Mouse (Mus musculus) erythroblast, embryonic 14.5 days (primary cell): ENCODE measurements around the gene Me3. TPM values are rescaled to one million over a fixed set of nuclear protein-coding genes. Genes with fewer than 3 reads are reported as not detected.

Source experiments
- H3K27me3 ChIP-seq: 2 replicates; pipeline ENCODE4 v1.6.1; 2012; ENCODE audit warnings: inconsistent platforms; ENCODE audit not compliant: control insufficient read depth
- H3K36me3 ChIP-seq: 2 replicates; pipeline ENCODE4 v1.6.1; 2012; ENCODE audit warnings: mild to moderate bottlenecking, inconsistent platforms; ENCODE audit not compliant: control insufficient read depth
- H3K4me1 ChIP-seq: 2 replicates; pipeline ENCODE4 v1.6.1; 2012; ENCODE audit warnings: inconsistent platforms; ENCODE audit not compliant: control insufficient read depth
- H3K4me3 ChIP-seq: replicated peaks from 2 replicates; pipeline ENCODE3; 2012; ENCODE audit warnings: moderate library complexity, mild to moderate bottlenecking, inconsistent platforms
- H3K9me3 ChIP-seq: 2 replicates; pipeline ENCODE4 v1.6.1; 2012; ENCODE audit warnings: low read length, inconsistent platforms, mixed read lengths; ENCODE audit not compliant: control insufficient read depth
- GATA1 ChIP-seq: IDR thresholded peaks from 2 replicates; pipeline ENCODE4 v1.6.1; 2012; ENCODE audit warnings: low read length, inconsistent platforms, mixed read lengths
- TAL1 ChIP-seq: IDR thresholded peaks from 3 replicates; pipeline ENCODE4 v1.6.1; 2012; ENCODE audit warnings: low read length, inconsistent platforms, mixed read lengths
- polyA plus RNA-seq: library from polyadenylated mRNA; stranded (reverse); fragments of >175 nt; gene quantifications from 2 replicates; pipeline ENCODE4 v1.2.3, GENCODE M21; 2012

Gene Me3
- polyA plus RNA-seq, 1 experiment, result not detected

DNA sequence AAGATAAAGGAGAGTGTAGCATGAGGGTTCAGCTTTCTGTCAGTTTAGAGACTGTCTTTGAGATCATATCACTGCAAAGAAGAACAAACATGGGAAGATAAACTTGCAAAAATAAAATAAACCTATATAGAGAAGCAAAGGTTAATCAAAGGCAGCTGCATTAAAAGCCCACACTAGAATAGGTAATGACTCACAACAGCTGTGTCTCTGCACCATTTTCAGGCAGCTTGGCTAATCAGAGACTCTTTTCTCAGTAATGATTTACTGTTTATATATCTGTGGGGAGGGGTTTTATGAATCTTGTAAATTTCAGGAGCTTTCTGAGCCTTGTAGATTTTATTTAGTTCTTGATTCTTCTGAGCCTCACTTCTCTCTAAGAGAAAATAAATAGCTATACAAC is 15.7 kb downstream of the Me3 start:
- no peaks in the 10 kb centered on the region for H3K9me3 ChIP-seq
- TF ChIP-seq GATA1, result no peak
- no peak for TF ChIP-seq TAL1
- no peak overlapping the region for H3K4me3 ChIP-seq
- no peaks in the 10 kb centered on the region for H3K4me1 ChIP-seq
- H3K27me3 ChIP-seq, result no peaks in the 10 kb centered on the region
- no peaks in the 10 kb centered on the region for H3K36me3 ChIP-seq

GRCm38 (mm10) chr7:89657183-89657582 is 25.0 kb downstream of the Me3 start:
- H3K4me3 ChIP-seq, result no peak overlapping the region
- H3K36me3 ChIP-seq, result no peaks in the 10 kb centered on the region
- H3K27me3 ChIP-seq, result no peaks in the 10 kb centered on the region
- no peaks in the 10 kb centered on the region for H3K9me3 ChIP-seq
- H3K4me1 ChIP-seq, result no peaks in the 10 kb centered on the region
- TF ChIP-seq GATA1, result no peak
- no peak for TF ChIP-seq TAL1

- Histone ChIP-seq H3K4me3 (no peak overlapping the region), H3K9me3 (no peaks in the 10 kb centered on the region), H3K4me1 (no peaks in the 10 kb centered on the region), H3K27me3 (no peaks in the 10 kb centered on the region), H3K36me3 (no peaks in the 10 kb centered on the region)
- TF ChIP-seq GATA1 (no peak), TAL1 (no peak)
These were observed 25.6 kb downstream of the Me3 start for GRCm38 (mm10) chr7:89657692-89658212.

DNA sequence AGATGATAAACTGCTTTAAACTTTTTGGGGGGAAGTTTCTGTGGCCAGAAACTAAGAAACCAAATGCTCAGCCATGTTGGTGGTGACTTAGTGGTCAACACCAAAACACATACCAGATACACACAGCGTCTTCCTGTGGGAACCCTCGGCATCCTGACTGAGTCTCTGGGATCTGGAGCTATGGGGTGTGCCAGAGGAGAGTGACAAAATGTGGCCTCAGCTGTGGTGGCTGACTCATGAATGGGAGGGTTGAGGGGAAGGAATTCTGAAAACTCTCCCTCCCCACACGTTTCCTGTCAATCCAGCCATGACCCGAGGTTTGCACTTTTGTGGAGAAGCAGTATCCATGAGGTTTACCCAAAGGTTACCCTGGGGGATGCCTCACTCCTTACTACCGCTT is 32.0 kb downstream of the Me3 start:
- no peaks in the 10 kb centered on the region for H3K9me3 ChIP-seq
- H3K36me3 ChIP-seq, result no peaks in the 10 kb centered on the region
- TF ChIP-seq GATA1, result no peak
- no peak for TF ChIP-seq TAL1
- H3K4me3 ChIP-seq, result no peak overlapping the region
- H3K4me1 ChIP-seq, result no peaks in the 10 kb centered on the region
- no peaks in the 10 kb centered on the region for H3K27me3 ChIP-seq

GRCm38 (mm10) chr7:89666361-89666760 is 34.2 kb downstream of the Me3 start:
- Histone ChIP-seq H3K4me3 (no peak overlapping the region), H3K9me3 (no peaks in the 10 kb centered on the region), H3K36me3 (no peaks in the 10 kb centered on the region), H3K4me1 (no peaks in the 10 kb centered on the region), H3K27me3 (no peaks in the 10 kb centered on the region)
- TF ChIP-seq TAL1 (no peak), GATA1 (no peak)

DNA sequence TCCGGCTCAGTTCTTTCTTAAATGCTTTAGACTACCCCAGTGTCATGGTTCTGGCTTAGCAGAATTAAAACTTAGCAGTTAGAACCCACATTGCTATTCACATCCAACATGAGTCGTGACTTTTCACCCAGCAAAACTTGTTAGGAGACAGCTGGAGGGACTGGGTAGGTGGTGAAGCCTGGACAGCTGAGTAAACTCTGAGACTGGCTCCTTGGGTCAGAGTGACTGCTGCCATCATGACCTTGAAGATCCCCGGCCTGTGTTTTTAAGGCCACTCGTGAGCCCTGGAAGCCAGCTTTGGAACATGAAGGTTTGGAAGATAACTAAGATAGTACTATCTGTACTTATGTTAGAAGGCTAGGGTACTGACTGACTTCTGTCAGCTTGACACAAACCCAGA is 35.4 kb downstream of the Me3 start:
- TF ChIP-seq GATA1, result no peak
- no peak for TF ChIP-seq TAL1
- Histone ChIP-seq H3K27me3 (no peaks in the 10 kb centered on the region), H3K4me3 (no peak overlapping the region), H3K9me3 (no peaks in the 10 kb centered on the region), H3K36me3 (no peaks in the 10 kb centered on the region), H3K4me1 (no peaks in the 10 kb centered on the region)

- no peaks in the 10 kb centered on the region for H3K27me3 ChIP-seq
- H3K36me3 ChIP-seq, result no peaks in the 10 kb centered on the region
- no peaks in the 10 kb centered on the region for H3K9me3 ChIP-seq
- H3K4me3 ChIP-seq, result no peak overlapping the region
- H3K4me1 ChIP-seq, result no peaks in the 10 kb centered on the region
- no peak for TF ChIP-seq TAL1
- no peak for TF ChIP-seq GATA1
These were observed 37.3 kb downstream of the Me3 start for GRCm38 (mm10) chr7:89669461-89669860.

DNA sequence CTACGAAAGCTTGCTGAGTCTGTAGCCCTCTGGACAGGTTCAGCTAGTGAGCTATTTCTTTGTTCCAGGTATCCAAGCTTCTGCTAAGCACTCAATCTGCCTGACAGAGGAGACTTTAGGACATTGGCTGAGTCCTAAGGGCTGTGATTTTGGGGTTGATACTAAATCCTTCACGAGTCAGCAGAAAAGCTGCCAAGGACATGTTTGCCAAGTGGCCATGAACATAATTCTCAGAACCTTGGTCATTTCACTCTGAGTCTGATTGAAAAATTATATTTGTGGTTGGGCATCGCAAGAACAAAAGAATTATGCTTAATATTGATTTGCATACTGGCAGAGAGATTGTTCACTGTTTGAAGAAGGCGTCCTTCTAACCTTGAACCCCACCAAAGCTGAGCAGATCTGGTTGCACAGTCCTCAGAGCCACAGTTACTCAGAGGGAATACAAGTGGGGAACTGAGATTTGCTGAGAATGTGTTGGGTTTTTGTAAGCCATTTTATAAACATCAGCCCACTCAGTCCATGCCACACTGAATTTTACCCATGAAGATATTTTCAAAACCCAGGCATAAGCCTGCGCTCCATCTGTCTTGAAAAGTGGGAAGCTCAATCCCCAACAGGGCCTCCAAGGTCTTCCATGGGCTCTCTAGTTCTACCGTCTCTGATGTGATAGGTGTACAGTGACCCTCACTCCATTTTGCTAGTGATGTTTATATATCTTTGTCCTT is 39.1 kb downstream of the Me3 start:
- H3K27me3 ChIP-seq, result no peaks in the 10 kb centered on the region
- H3K4me1 ChIP-seq, result no peaks in the 10 kb centered on the region
- no peaks in the 10 kb centered on the region for H3K36me3 ChIP-seq
- no peak overlapping the region for H3K4me3 ChIP-seq
- TF ChIP-seq GATA1, result no peak
- TF ChIP-seq TAL1, result no peak
- H3K9me3 ChIP-seq, result no peaks in the 10 kb centered on the region

GRCm38 (mm10) chr7:89676176-89676575 is 44.0 kb downstream of the Me3 start:
- no peaks in the 10 kb centered on the region for H3K4me1 ChIP-seq
- TF ChIP-seq TAL1 (no peak), GATA1 (no peak)
- no peaks in the 10 kb centered on the region for H3K27me3 ChIP-seq
- no peaks in the 10 kb centered on the region for H3K36me3 ChIP-seq
- H3K4me3 ChIP-seq, result no peak overlapping the region
- no peaks in the 10 kb centered on the region for H3K9me3 ChIP-seq

GRCm38 (mm10) chr7:89677850-89678249 is 45.7 kb downstream of the Me3 start:
- Histone ChIP-seq H3K27me3 (no peaks in the 10 kb centered on the region), H3K36me3 (no peaks in the 10 kb centered on the region), H3K4me3 (no peak overlapping the region), H3K4me1 (no peaks in the 10 kb centered on the region), H3K9me3 (no peaks in the 10 kb centered on the region)
- TF ChIP-seq TAL1 (no peak), GATA1 (no peak)
